ENCODE assay signal across 8 mouse cellular contexts in genomic region chr2:101652921-101653597, GRCm38 (mm10). TPM values are rescaled to one million over a fixed set of nuclear protein-coding genes. Genes with fewer than 3 reads are reported as not detected.
A peak's percentile ranks its signal among the peaks of the same experiment; 100 is the strongest.
DNase-seq lines count a peak whose midpoint lies in the region; ATAC-seq lines count a peak whose summit lies in the region.

No protein-coding gene starts in this region.

- H3K4me1 ChIP-seq in embryonic facial prominence, embryonic 10.5 days, result peaks cover 23% of the 10 kb centered on the region
- no peaks in the 10 kb centered on the region for H3K4me1 ChIP-seq in heart, embryonic 15.5 days (replicated peaks)
- H3K4me1 ChIP-seq in liver, embryonic 12.5 days, result peaks cover 9% of the 10 kb centered on the region; the same call in 1 of the 2 replicates

- H3K9ac ChIP-seq in heart, embryonic 15.5 days, result peak overlapping the region; percentile 42
- H3K9ac ChIP-seq in liver, embryonic 12.5 days, result no peak overlapping the region

- H3K9me3 ChIP-seq in embryonic facial prominence, embryonic 10.5 days, result no peaks in the 10 kb centered on the region
- H3K9me3 ChIP-seq in heart, embryonic 15.5 days (replicated peaks), result no peaks in the 10 kb centered on the region
- H3K9me3 ChIP-seq in liver, embryonic 12.5 days (replicated peaks), result no peaks in the 10 kb centered on the region

- peak overlapping the region; percentile 42; the same call in 1 of the 2 replicates for H3K4me3 ChIP-seq in embryonic facial prominence, embryonic 10.5 days
- peak overlapping the region; percentile 42 for H3K4me3 ChIP-seq in heart, embryonic 15.5 days
- peak overlapping the region; percentile 23 for H3K4me3 ChIP-seq in liver, embryonic 12.5 days

- DNase-seq in A20 (ENCODE audit: low read depth, low spot score), result peak; percentile 79
- peak; percentile 82 for DNase-seq in adrenal gland, postnatal 14 days
- DNase-seq in embryonic facial prominence, embryonic 10.5 days (ENCODE audit: low spot score), result peak; percentile 66
- DNase-seq in kidney, postnatal 14 days, result peak; percentile 82
- DNase-seq in neural tube, embryonic 10.5 days (ENCODE audit: extremely low spot score, low spot score), result peak; percentile 65
- DNase-seq in testis, postnatal 10 days (ENCODE audit: low spot score), result peak; percentile 88

- 18% methylated on average over 14 of the region's 14 CpGs for WGBS in embryonic facial prominence, embryonic 10.5 days
- WGBS in heart, embryonic 15.5 days, result 14% methylated on average over 14 of the region's 14 CpGs
- 15% methylated on average over 14 of the region's 14 CpGs for WGBS in liver, embryonic 12.5 days (ENCODE audit: insufficient replicate concordance)

- no peaks in the 10 kb centered on the region for H3K36me3 ChIP-seq in embryonic facial prominence, embryonic 10.5 days (replicated peaks)
- H3K36me3 ChIP-seq in heart, embryonic 15.5 days, result no peaks in the 10 kb centered on the region
- no peaks in the 10 kb centered on the region for H3K36me3 ChIP-seq in liver, embryonic 12.5 days

- H3K27me3 ChIP-seq in embryonic facial prominence, embryonic 10.5 days (replicated peaks; ENCODE audit: low read depth, poor library complexity, severe bottlenecking), result peaks cover 7% of the 10 kb centered on the region; the same call in 1 of the 2 replicates
- H3K27me3 ChIP-seq in heart, embryonic 15.5 days, result no peaks in the 10 kb centered on the region
- H3K27me3 ChIP-seq in liver, embryonic 12.5 days (replicated peaks), result 0 out of 2 replicates have a peak, but pooled peaks cover 2% of the 10 kb centered on the region

- no peak overlapping the region for H3K27ac ChIP-seq in embryonic facial prominence, embryonic 10.5 days (replicated peaks)
- no peak overlapping the region for H3K27ac ChIP-seq in heart, embryonic 15.5 days
- no peak overlapping the region for H3K27ac ChIP-seq in liver, embryonic 12.5 days

- ATAC-seq in heart, embryonic 15.5 days (replicated peaks; ENCODE audit: insufficient number of reproducible peaks, insufficient read depth, low FRiP score, low read depth), result no peak
- peak; percentile 51; the same call in 1 of the 2 replicates for ATAC-seq in liver, embryonic 12.5 days

- H3K4me2 ChIP-seq in heart, embryonic 15.5 days, result peak overlapping the region; percentile 81
- H3K4me2 ChIP-seq in liver, embryonic 12.5 days, result peak overlapping the region; percentile 58

RNA-seq across cellular contexts. Expression of gene B230118H07Rik, which starts 3.7 kb away (rescaled TPM):
- total RNA-seq in adrenal gland, postnatal 14 days (2021), result 31.8 and 32.7 TPM in 2 replicates
- polyA plus RNA-seq in embryonic facial prominence, embryonic 10.5 days (2016; fragmentation: Nextera tagmentation; extraction: Ambion mirVana), result 47.2 and 52.1 TPM in 2 replicates
- 51.1 and 57.1 TPM in 2 replicates for polyA plus RNA-seq in heart, embryonic 15.5 days (2015; fragmentation: Nextera tagmentation; extraction: Ambion mirVana)
- polyA plus RNA-seq in liver, embryonic 12.5 days (2016; fragmentation: Nextera tagmentation; extraction: Ambion mirVana), result 21.8 and 22.2 TPM in 2 replicates

RNA-seq across cellular contexts. Expression of gene Rag1, which starts 3.8 kb away (rescaled TPM):
- total RNA-seq in adrenal gland, postnatal 14 days (2021), result 0.19 and 1.9 TPM in 2 replicates
- polyA plus RNA-seq in embryonic facial prominence, embryonic 10.5 days (2016; fragmentation: Nextera tagmentation; extraction: Ambion mirVana), result 0.10 and 0.11 TPM in 2 replicates
- polyA plus RNA-seq in heart, embryonic 15.5 days (2015; fragmentation: Nextera tagmentation; extraction: Ambion mirVana), result 0.74 and 8.5 TPM in 2 replicates
- polyA plus RNA-seq in liver, embryonic 12.5 days (2016; fragmentation: Nextera tagmentation; extraction: Ambion mirVana), result 0.04 TPM in 2 replicates

RNA-seq across cellular contexts. Expression of gene Traf6, which starts 25.2 kb away (rescaled TPM):
- total RNA-seq in adrenal gland, postnatal 14 days (2021), result 16.1 and 17.0 TPM in 2 replicates
- polyA plus RNA-seq in embryonic facial prominence, embryonic 10.5 days (2016; fragmentation: Nextera tagmentation; extraction: Ambion mirVana), result 16.1 and 16.5 TPM in 2 replicates
- 3.9 and 6.1 TPM in 2 replicates for polyA plus RNA-seq in heart, embryonic 15.5 days (2015; fragmentation: Nextera tagmentation; extraction: Ambion mirVana)
- polyA plus RNA-seq in liver, embryonic 12.5 days (2016; fragmentation: Nextera tagmentation; extraction: Ambion mirVana), result 6.3 and 7.2 TPM in 2 replicates

RNA-seq across cellular contexts. Expression of gene Rag2, which starts 28.5 kb away (rescaled TPM):
- total RNA-seq in adrenal gland, postnatal 14 days (2021), result 0.48 TPM in 1 of 2 replicates, not detected in the other
- not detected in 2 replicates for polyA plus RNA-seq in embryonic facial prominence, embryonic 10.5 days (2016; fragmentation: Nextera tagmentation; extraction: Ambion mirVana)
- polyA plus RNA-seq in heart, embryonic 15.5 days (2015; fragmentation: Nextera tagmentation; extraction: Ambion mirVana), result 0.64 and 7.8 TPM in 2 replicates
- polyA plus RNA-seq in liver, embryonic 12.5 days (2016; fragmentation: Nextera tagmentation; extraction: Ambion mirVana), result 0.30 and 0.37 TPM in 2 replicates
